Comparison of ENCODE assay signal across 8 mouse cellular contexts in genomic region chr15:103365471-103366375, GRCm38 (mm10). TPM values are rescaled to one million over a fixed set of nuclear protein-coding genes. Genes with fewer than 3 reads are reported as not detected.
DNase-seq lines count a peak whose midpoint lies in the region; ATAC-seq and TF ChIP-seq lines count a peak whose summit lies in the region.

No protein-coding gene starts in this region.

- peak overlapping the region; percentile 80 for H3K4me2 ChIP-seq in forebrain, embryonic 14.5 days (ENCODE audit: low read length)
- H3K4me2 ChIP-seq in hindbrain, postnatal 0 days (ENCODE audit: low read depth, low read length) = peak overlapping the region; percentile 93
- peak overlapping the region; percentile 85 for H3K4me2 ChIP-seq in liver, embryonic 16.5 days (ENCODE audit: low read depth, low read length)

- H3K27me3 ChIP-seq in forebrain, embryonic 14.5 days (replicated peaks; ENCODE audit: control insufficient read depth, insufficient read depth, low read length) = 0 out of 2 replicates have a peak, but pooled peaks cover 3% of the 10 kb centered on the region
- 0 out of 2 replicates have a peak, but pooled peaks cover 3% of the 10 kb centered on the region for H3K27me3 ChIP-seq in hindbrain, postnatal 0 days (ENCODE audit: insufficient read depth, low read length)
- peaks cover 6% of the 10 kb centered on the region for H3K27me3 ChIP-seq in liver, embryonic 16.5 days (ENCODE audit: control insufficient read depth, insufficient read depth, low read depth, low read length)

- H3K9me3 ChIP-seq in forebrain, embryonic 14.5 days (replicated peaks; ENCODE audit: control insufficient read depth, low read length) = no peaks in the 10 kb centered on the region
- no peaks in the 10 kb centered on the region for H3K9me3 ChIP-seq in hindbrain, postnatal 0 days (ENCODE audit: low read length)
- no peaks in the 10 kb centered on the region for H3K9me3 ChIP-seq in liver, embryonic 16.5 days (replicated peaks; ENCODE audit: control insufficient read depth, low read length)

- H3K36me3 ChIP-seq in forebrain, embryonic 14.5 days (ENCODE audit: control insufficient read depth, insufficient read depth, low read length) = no peaks in the 10 kb centered on the region
- no peaks in the 10 kb centered on the region for H3K36me3 ChIP-seq in hindbrain, postnatal 0 days (ENCODE audit: insufficient read depth, low read length)
- no peaks in the 10 kb centered on the region for H3K36me3 ChIP-seq in liver, embryonic 16.5 days (ENCODE audit: control insufficient read depth, insufficient read depth)

- 0 out of 2 replicates have a peak, but pooled peaks cover 5% of the 10 kb centered on the region for H3K4me1 ChIP-seq in forebrain, embryonic 14.5 days (ENCODE audit: control insufficient read depth, insufficient read depth, low read length)
- H3K4me1 ChIP-seq in hindbrain, postnatal 0 days (ENCODE audit: insufficient read depth, low read length) = peaks cover 11% of the 10 kb centered on the region
- peaks cover 46% of the 10 kb centered on the region for H3K4me1 ChIP-seq in liver, embryonic 16.5 days (ENCODE audit: control insufficient read depth, low read depth, low read length)
- H3K4me1 ChIP-seq in olfactory bulb, adult 2 months (ENCODE audit: control insufficient read depth, insufficient read depth, low read length) = peaks cover 18% of the 10 kb centered on the region

- TF ChIP-seq POLR2A in olfactory bulb, adult 2 months (IDR thresholded peaks at IDR 0.05; ENCODE audit: insufficient read depth, low read depth, low read length) = no peak

- no peak for TF ChIP-seq CTCF in hindbrain, postnatal 0 days (IDR thresholded peaks at IDR 0.05; ENCODE audit: low read depth)
- no peak for TF ChIP-seq CTCF in olfactory bulb, adult 2 months (IDR thresholded peaks at IDR 0.05; ENCODE audit: insufficient read depth, low read depth, low read length)

- peak; percentile 64 for DNase-seq in 3T3-L1 (ENCODE audit: low read depth, low spot score)
- peak; percentile 68 for DNase-seq in R1 (ENCODE audit: low read depth, low spot score)
- DNase-seq in forebrain, embryonic 14.5 days (ENCODE audit: low spot score) = peak; percentile 33
- no peak for DNase-seq in hindbrain, postnatal 0 days (ENCODE audit: low spot score)
- no peak for DNase-seq in right cerebral cortex, adult 2 months (ENCODE audit: low spot score in 2 of 2)
- DNase-seq in urinary bladder, postnatal 36 days (ENCODE audit: low spot score in 2 of 2) = no peak

- peak overlapping the region; percentile 71 for H3K9ac ChIP-seq in forebrain, embryonic 14.5 days (ENCODE audit: low read length)
- peak overlapping the region; percentile 40 for H3K9ac ChIP-seq in hindbrain, postnatal 0 days (replicated peaks; ENCODE audit: low read length)
- H3K9ac ChIP-seq in liver, embryonic 16.5 days (ENCODE audit: low read depth, low read length) = peak overlapping the region; percentile 86

- H3K4me3 ChIP-seq in forebrain, embryonic 14.5 days (ENCODE audit: low read depth, low read length) = peak overlapping the region; percentile 43
- peak overlapping the region; percentile 44 for H3K4me3 ChIP-seq in hindbrain, postnatal 0 days (ENCODE audit: low read length)
- H3K4me3 ChIP-seq in liver, embryonic 16.5 days (ENCODE audit: low read depth, low read length) = peak overlapping the region; percentile 76
- H3K4me3 ChIP-seq in olfactory bulb, adult 2 months (ENCODE audit: insufficient read depth, low read depth, low read length) = peak overlapping the region; percentile 50

- peak; percentile 54 for ATAC-seq in forebrain, embryonic 14.5 days
- peak; percentile 28; the same call in 1 of the 2 replicates for ATAC-seq in hindbrain, postnatal 0 days
- ATAC-seq in liver, embryonic 16.5 days (ENCODE audit: low read depth) = 0 out of 2 replicates have a peak, but pooled peaks have one; percentile 27

- H3K27ac ChIP-seq in forebrain, embryonic 14.5 days (ENCODE audit: low read depth, low read length) = no peak overlapping the region
- H3K27ac ChIP-seq in hindbrain, postnatal 0 days = no peak overlapping the region
- peak overlapping the region; percentile 86 for H3K27ac ChIP-seq in liver, embryonic 16.5 days (ENCODE audit: low read length)
- no peak overlapping the region for H3K27ac ChIP-seq in olfactory bulb, adult 2 months (ENCODE audit: insufficient read depth, low read depth, low read length)

- under 1% methylated on average over 51 of the region's 51 CpGs for WGBS in forebrain, embryonic 14.5 days
- under 1% methylated on average over 51 of the region's 51 CpGs for WGBS in hindbrain, postnatal 0 days
- WGBS in liver, embryonic 16.5 days (ENCODE audit: insufficient replicate concordance) = under 1% methylated on average over 50 of the region's 51 CpGs
- 4% methylated on average over 51 of the region's 51 CpGs for WGBS in olfactory bulb, adult 2 months

RNA-seq across cellular contexts. Expression of gene Itga5, which starts 0.8 kb away (rescaled TPM):
- polyA plus RNA-seq in forebrain, embryonic 14.5 days (2014; fragmentation: Nextera tagmentation; extraction: Ambion mirVana) = 5.3 and 7.7 TPM in 2 replicates
- 8.2 and 8.3 TPM in 2 replicates for total RNA-seq in hindbrain, postnatal 0 days (2014; rRNA removed)
- 4.9 and 5.0 TPM in 2 replicates for polyA plus RNA-seq in hindbrain, postnatal 0 days (2015; fragmentation: Nextera tagmentation; extraction: Ambion mirVana)
- polyA plus RNA-seq in liver, embryonic 16.5 days (2015; fragmentation: Nextera tagmentation; extraction: Ambion mirVana) = 18.4 and 19.6 TPM in 2 replicates
- not detected in 2 replicates for polyA plus RNA-seq in olfactory bulb, adult 2 months (2012; ENCODE audit: insufficient read depth, insufficient read length, low replicate concordance, missing spikeins)

RNA-seq across cellular contexts. Expression of gene Zfp385a, which starts 25.8 kb away (rescaled TPM):
- 11.7 and 13.9 TPM in 2 replicates for polyA plus RNA-seq in forebrain, embryonic 14.5 days (2014; fragmentation: Nextera tagmentation; extraction: Ambion mirVana)
- total RNA-seq in hindbrain, postnatal 0 days (2014; rRNA removed) = 20.6 and 25.8 TPM in 2 replicates
- 19.8 and 23.1 TPM in 2 replicates for polyA plus RNA-seq in hindbrain, postnatal 0 days (2015; fragmentation: Nextera tagmentation; extraction: Ambion mirVana)
- 5.5 and 7.0 TPM in 2 replicates for polyA plus RNA-seq in liver, embryonic 16.5 days (2015; fragmentation: Nextera tagmentation; extraction: Ambion mirVana)
- not detected in 2 replicates for polyA plus RNA-seq in olfactory bulb, adult 2 months (2012; ENCODE audit: insufficient read depth, insufficient read length, low replicate concordance, missing spikeins)

RNA-seq across cellular contexts. Expression of gene Gpr84, which starts 55.3 kb away (rescaled TPM):
- polyA plus RNA-seq in forebrain, embryonic 14.5 days (2014; fragmentation: Nextera tagmentation; extraction: Ambion mirVana) = 0.39 and 0.47 TPM in 2 replicates
- total RNA-seq in hindbrain, postnatal 0 days (2014; rRNA removed) = 0.58 and 0.86 TPM in 2 replicates
- polyA plus RNA-seq in hindbrain, postnatal 0 days (2015; fragmentation: Nextera tagmentation; extraction: Ambion mirVana) = 0.30 and 0.37 TPM in 2 replicates
- polyA plus RNA-seq in liver, embryonic 16.5 days (2015; fragmentation: Nextera tagmentation; extraction: Ambion mirVana) = 1.0 and 1.1 TPM in 2 replicates
- not detected in 2 replicates for polyA plus RNA-seq in olfactory bulb, adult 2 months (2012; ENCODE audit: insufficient read depth, insufficient read length, low replicate concordance, missing spikeins)

Comparison
In these comparisons a context has a peak if more than half of its experiments do, and no peak if none do; other contexts are left out.
1. DNase-seq: peak in 3T3-L1 (single experiment), R1 (single experiment) and forebrain, embryonic 14.5 days (single experiment); none in hindbrain, postnatal 0 days (single experiment), right cerebral cortex, adult 2 months (0 of 2) and urinary bladder, postnatal 36 days (0 of 2).
2. Peak in every context shown above with its lines, with median percentiles within 50 percentile points of each other: ATAC-seq, H3K4me2 ChIP-seq, H3K4me3 ChIP-seq and H3K9ac ChIP-seq.